Mouse (Mus musculus) right cerebral cortex, adult 18-20 months (tissue): ENCODE measurements at regions not wholly inside any gene's neighbourhood (a gene's known extent, or its start where the extent isn't known, plus 50 kb on each side); places are given as distances from the start of the nearest gene placed in this dataset.

ENCODE experiments used
- DNase-seq: peaks from one replicate; pipeline ENCODE4 v3.0.0; 2022; ENCODE audit warnings: mixed read lengths

DNA sequence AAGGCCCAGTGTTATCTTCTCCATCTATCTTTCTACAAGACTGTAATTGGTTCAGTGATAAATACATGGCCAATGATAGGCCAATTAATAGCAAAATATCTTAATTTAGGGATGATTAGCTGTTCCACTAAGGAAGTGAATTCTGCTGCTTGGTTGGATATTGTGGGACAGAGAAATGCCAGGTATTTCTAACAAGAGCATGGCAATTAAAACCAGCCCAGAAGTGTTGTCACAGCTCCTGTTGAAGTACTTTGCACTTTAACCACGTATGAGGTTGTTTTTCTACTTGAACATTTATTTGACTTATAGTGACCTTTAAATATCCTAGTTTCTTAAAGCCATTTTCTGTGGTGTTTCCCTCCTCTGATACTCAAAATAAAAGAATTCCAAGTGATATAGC is 65.7 kb upstream of the Acsl4 start:
- no peak for DNase-seq

DNA sequence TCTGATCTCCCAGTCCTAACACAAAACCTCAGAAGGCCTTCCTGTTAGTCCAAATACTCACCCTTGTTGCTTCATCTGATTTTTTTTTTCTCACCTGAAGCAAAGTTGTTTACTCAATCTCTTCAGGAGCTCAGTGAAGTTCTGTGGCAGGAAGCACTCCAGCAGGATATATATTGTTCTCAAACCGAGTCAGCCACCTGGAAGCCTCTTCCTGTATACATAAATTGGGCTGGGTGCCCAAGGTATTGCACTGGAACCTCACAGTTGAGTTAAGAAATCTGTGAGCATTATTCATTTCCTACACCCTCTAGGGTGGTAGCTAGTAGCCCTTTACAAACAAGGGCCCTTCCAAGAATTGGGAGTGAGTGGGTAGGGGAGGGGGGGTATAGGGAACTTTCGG is 73.8 kb upstream of the Acsl4 start:
- DNase-seq: no peak

DNA sequence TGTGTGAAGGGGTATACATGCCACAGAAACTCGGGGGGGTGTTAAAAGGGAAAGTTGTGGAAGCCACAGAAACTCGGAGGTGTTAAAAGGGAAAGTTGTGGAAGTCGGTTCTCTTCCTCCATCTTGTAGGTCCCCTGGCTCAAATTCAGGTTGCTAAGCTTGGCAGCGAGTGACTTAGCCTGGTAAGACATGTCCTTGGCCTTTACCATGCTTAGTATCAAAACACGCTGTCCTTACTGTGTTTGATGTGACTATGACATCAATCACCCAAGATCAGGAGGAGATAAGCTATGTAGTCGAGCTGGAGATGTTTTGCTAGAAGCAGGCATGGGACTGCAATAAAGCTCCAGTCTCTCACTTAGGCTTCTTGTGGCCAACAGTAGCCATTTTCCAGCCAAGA is 74.4 kb upstream of the Acsl4 start:
- no peak for DNase-seq

- DNase-seq: no peak
Observed at GRCm38 (mm10) chrX:142467850-142468256, 77.5 kb upstream of the Acsl4 start.

GRCm38 (mm10) chrX:142468388-142468787 is 78.1 kb upstream of the Acsl4 start:
- no peak for DNase-seq

- no peak for DNase-seq
Observed at GRCm38 (mm10) chrX:142469048-142469634, 78.8 kb upstream of the Acsl4 start.

- no peak for DNase-seq
Observed at GRCm38 (mm10) chrX:142470083-142470482, 79.7 kb upstream of the Acsl4 start.

DNA sequence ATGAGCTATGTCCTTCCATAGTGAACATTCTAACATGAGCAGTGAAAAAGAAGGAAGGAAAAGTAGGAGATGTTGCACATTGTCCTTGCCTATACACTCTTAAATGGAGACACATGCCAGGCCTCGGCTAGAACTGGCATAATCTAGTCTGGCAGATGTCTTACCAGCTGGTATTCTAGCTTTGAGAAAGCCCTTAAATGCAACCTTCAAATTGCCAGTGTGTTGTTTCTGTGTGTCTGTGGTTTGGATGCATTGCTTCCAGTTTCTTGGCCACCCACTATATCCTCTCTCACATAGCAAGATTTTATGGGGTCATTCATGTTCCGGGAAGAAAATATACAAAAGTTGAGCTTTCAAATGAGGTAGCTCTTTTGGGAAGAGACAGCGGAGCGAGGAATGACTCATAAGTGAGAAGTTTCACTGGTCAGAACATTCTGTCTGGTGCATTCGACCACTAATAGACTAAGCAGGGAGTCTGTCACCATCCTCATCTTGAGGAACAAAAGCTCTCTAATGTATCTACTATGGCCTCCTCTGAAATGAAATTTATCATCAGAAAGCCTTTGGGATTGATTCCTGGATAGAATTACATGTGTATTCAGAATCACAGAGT is 91.0 kb upstream of the Acsl4 start:
- peak; percentile 29 for DNase-seq

GRCm38 (mm10) chrX:142488078-142488477 is 97.7 kb upstream of the Acsl4 start:
- no peak for DNase-seq

DNA sequence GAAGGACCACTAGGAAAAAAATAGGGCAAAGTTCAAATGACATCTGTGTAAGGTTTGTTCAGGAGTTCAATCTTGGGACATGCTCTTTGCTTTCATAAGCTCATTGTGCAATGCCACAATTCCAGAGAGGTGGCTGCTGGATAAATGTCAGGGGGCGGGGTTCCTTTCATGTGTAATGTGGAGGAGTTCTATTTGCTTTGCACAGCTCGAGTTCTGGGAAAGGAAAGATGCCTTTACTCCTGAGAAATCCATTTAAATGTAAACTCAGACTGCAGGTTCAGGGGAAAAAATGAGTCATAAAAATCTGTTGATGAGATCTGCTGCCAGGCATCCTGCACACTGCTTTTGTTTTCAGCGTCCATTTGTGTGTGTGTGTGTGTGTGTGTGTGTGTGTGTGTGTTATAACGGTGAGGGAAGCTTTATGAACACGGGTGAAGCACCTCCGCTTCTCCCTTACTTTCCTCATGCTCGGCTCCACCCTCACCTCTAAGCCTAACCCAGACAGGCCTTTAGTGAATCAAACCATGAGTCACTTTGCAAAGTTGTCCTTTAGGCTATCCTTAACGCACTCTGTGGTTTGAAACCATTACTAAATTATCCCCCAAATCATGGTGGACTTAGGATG is 99.9 kb upstream of the Acsl4 start:
- DNase-seq: peak; percentile 38

GRCm38 (mm10) chrX:142501094-142501493 is 110.8 kb upstream of the Acsl4 start:
- DNase-seq: no peak

DNA sequence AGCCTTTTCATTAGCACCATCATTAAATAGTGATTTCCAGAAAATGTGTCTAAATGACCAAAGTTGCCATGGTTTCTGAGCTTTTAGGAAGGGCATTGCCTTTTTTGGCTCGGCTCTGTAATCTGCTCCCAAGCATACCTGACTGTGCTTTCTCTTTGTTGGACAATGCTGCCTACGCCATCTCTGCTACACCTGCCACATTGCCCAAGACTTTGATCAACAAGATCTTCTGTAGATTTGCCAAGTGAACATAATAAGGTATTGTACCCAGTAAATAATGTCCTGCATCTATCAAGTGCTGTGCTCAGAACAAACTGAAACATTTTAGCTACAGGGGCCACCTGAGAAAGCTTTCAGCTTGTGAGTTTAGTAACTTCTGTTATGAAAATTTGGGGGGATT is 114.6 kb upstream of the Acsl4 start:
- no peak for DNase-seq

DNA sequence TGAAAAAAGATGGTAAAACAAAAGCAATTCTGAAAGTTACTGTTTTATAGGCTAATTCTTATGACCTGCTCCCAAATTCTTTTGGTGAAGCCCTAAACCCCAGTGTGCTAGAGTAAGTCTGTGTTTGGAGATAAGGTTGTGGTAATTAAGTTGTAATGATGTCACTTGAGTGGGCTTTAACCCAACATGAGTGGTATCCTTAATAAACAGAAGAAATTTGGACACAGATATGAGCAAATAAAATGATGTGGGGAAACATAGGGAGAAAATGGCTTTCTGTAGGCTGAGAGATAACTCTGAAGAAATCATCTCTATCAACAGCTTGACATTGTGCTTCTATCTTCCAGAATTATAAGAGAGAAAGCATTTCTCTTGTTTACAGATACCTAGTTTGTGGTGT is 117.1 kb upstream of the Acsl4 start:
- no peak for DNase-seq

GRCm38 (mm10) chrX:142516406-142517131 is 126.2 kb upstream of the Acsl4 start:
- no peak for DNase-seq

DNA sequence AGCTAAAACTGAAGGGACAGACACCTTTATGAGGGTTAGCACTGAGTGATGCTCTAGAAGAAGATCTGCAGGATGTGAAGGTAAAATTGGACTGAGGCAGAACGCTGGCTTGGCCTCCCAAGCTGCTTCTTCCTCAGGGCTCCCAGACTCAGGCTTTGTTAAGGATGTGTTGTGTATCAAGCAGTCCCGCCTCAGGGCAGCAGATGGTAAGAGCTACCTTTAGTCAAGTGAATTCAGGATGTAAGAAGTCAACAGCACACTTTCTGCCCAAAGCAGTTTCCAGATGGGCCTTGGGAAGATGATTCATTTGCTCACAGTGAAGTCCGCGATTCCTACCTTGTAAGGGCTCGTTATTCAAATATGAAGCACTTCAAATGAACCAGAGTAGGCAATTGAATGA is 126.9 kb upstream of the Acsl4 start:
- no peak for DNase-seq

- no peak for DNase-seq
Observed at GRCm38 (mm10) chrX:142521063-142521462, 130.7 kb upstream of the Acsl4 start.

DNA sequence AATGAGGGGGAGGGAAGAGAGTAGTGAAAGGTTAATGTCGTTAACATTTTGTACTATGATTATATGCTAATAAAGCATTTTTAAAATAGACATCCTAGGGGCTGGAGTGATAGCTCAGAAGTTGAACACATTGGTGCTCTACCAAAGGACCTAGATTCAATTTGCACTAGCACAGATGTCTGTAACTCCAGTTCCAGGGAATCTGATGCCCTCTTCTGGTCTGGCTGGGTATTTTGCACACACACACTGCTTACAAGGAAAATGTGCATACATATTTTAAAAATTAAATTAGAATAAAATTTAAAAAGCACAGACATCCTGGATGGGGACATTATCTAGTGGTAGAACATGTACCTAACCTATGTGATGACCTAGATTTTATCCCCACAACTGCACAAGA is 136.6 kb upstream of the Acsl4 start:
- peak; percentile 20 for DNase-seq

- DNase-seq: no peak
Observed at GRCm38 (mm10) chrX:142529892-142530291, 139.6 kb upstream of the Acsl4 start.

- no peak for DNase-seq
Observed at GRCm38 (mm10) chrX:142534780-142535179, 144.4 kb upstream of the Acsl4 start.

GRCm38 (mm10) chrX:142535540-142535939 is 145.2 kb upstream of the Acsl4 start:
- no peak for DNase-seq

- DNase-seq: no peak
Observed at GRCm38 (mm10) chrX:142535954-142536353, 145.3 kb upstream of the Tmem164 start.

GRCm38 (mm10) chrX:142537259-142537963 is 143.8 kb upstream of the Tmem164 start:
- no peak for DNase-seq

- peak; percentile 58 for DNase-seq
Observed at GRCm38 (mm10) chrX:142540264-142540663, 140.9 kb upstream of the Tmem164 start.
